Mouse (Mus musculus): ENCODE measurements around the gene Amigo3.

DNA sequence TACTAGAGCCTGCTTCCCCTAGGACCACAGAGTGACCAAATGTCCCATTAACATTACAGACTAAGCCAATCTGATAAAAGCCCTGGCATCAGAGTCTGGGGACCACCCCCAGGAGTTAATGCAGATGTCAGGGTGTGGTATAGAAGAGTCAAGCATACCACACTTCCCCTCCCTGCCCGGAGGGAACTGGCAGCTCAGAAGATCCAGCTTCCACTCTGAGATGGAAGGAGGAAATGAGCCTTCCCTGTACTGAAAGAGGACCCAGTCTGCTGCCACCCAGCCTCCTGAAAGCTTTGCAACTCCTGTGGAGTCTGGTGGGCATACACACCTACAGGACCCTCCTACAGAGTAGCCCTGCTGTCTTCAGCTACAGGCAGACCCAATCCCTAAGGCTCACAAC is 2.1 kb downstream of the Amigo3 start:
- no peak for TF ChIP-seq CTCF (IDR thresholded peaks at IDR 0.05; ENCODE audit: control insufficient read depth, insufficient read depth, insufficient replicate concordance, low read depth, low read length)
- no peak for TF ChIP-seq POLR2A (IDR thresholded peaks at IDR 0.05; ENCODE audit: control insufficient read depth, low read depth, low read length)
